Mouse (Mus musculus): ENCODE results near the gene Fbxo27. TPM values are rescaled to one million over a fixed set of nuclear protein-coding genes. Genes with fewer than 3 reads are reported as not detected.
A peak's percentile ranks its signal among the peaks of the same experiment; 100 is the strongest.
"Not testable (repeated sequence)": the region's sequence is repeated elsewhere in the genome, so short reads cannot be mapped to it uniquely, and the experiment has no call there.

Gene Fbxo27
- polyA plus RNA-seq, 1 experiment: 1.7 TPM

DNA sequence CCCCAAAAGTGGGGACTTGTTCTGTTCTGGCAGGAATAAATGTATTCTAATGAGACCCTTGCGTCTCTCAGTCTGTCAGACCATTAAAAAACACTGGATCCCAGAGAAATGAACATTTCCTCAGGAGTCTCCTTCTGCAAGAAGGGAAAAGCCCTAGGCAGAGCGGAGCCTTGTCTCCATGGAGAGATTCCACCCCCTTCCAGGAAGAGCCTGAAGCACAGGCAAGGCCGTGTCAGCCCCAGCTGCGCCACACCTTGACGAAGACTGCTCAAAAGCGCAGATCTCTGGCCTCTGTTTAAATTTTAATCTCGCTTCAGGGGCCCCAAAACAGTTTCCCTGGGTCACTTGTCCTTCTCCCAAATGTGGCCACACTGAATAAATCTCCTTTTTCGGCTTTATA lies 15.0 kb upstream of the Fbxo27 start:
- TF ChIP-seq CTCF (IDR thresholded peaks at IDR 0.05; ENCODE audit: extremely low read depth, insufficient read length, insufficient replicate concordance, low read depth, low read length): no peak
- no peak for TF ChIP-seq POLR2A (IDR thresholded peaks at IDR 0.05; ENCODE audit: low read depth, low read length)
- Histone ChIP-seq H3K4me3 (ENCODE audit: low read depth, low read length) (no peak overlapping the region), H3K27ac (ENCODE audit: insufficient read depth, low read depth, low read length) (no peak overlapping the region), H3K27me3 (ENCODE audit: control insufficient read depth, insufficient read depth, low read length) (no peaks in the 10 kb centered on the region), H3K4me1 (ENCODE audit: control insufficient read depth, insufficient read depth, insufficient read length, low read length) (no peaks in the 10 kb centered on the region), H3K36me3 (ENCODE audit: control insufficient read depth, insufficient read depth, low read length) (no peaks in the 10 kb centered on the region)
- 85% methylated on average over 8 of the region's 8 CpGs for WGBS

DNA sequence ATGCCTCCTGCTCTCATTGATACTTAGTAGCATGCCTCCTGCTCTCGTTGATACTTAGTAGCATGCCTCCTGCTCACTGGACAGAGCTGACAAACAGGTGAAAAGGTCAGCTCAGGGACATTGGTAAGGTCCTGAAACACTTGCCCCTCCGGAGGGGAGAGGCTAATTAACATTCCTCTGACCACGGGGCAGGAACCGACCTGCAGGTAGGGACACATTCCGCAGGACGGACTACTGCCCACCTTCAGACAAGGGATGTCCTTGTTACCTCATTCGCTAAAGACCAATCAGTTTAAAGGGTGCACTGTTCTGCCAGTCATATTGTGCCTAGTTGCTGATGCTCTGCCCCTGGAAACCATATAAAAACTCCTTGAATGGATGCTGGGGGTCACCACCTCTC lies 1.6 kb upstream of the Fbxo27 start:
- peaks cover 9% of the 10 kb centered on the region; the same call in 1 of the 2 replicates for H3K27me3 ChIP-seq (ENCODE audit: control insufficient read depth, insufficient read depth, low read length)
- no peak overlapping the region for H3K4me3 ChIP-seq (ENCODE audit: low read depth, low read length)
- no peak overlapping the region for H3K27ac ChIP-seq (ENCODE audit: insufficient read depth, low read depth, low read length)
- TF ChIP-seq CTCF (IDR thresholded peaks at IDR 0.05; ENCODE audit: extremely low read depth, insufficient read length, insufficient replicate concordance, low read depth, low read length) (no peak), POLR2A (IDR thresholded peaks at IDR 0.05; ENCODE audit: low read depth, low read length) (no peak)
- peaks cover 4% of the 10 kb centered on the region for H3K4me1 ChIP-seq (ENCODE audit: control insufficient read depth, insufficient read depth, insufficient read length, low read length)
- H3K36me3 ChIP-seq (ENCODE audit: control insufficient read depth, insufficient read depth, low read length): no peaks in the 10 kb centered on the region
- 50% methylated on average over 7 of the region's 7 CpGs for WGBS

DNA sequence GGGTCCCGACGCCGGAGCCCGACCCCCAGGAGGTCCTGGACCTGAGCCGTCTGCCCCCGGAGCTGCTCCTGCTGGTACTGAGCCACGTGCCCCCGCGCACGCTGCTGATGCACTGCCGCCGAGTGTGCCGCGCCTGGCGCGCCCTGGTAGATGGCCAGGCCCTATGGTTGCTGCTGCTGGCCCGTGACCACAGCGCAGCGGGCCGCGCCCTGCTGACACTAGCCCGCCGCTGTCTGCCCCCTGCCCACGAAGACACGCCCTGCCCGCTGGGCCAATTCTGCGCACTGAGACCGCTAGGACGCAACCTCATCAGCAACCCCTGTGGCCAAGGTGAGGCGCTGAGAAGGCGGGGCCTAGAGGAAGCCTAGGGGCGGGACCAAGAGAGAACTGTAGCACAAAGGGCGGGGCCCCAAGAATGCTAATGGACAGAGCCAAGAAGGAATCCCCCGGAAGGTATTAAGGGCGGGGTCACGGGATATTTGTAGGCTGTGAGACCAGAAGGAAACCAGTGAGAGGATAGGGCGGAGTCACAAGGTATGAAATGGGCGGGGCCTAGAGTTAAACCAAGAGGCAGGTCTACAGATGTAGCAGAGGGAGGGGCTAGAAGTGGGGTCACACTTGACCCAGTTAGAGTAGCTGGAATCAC lies 795 bp downstream of the Fbxo27 start:
- Histone ChIP-seq H3K4me3 (ENCODE audit: low read depth, low read length) (peak overlapping the region; percentile 62), H3K27ac (ENCODE audit: insufficient read depth, low read depth, low read length) (no peak overlapping the region), H3K4me1 (ENCODE audit: control insufficient read depth, insufficient read depth, insufficient read length, low read length) (peaks cover 4% of the 10 kb centered on the region), H3K36me3 (ENCODE audit: control insufficient read depth, insufficient read depth, low read length) (no peaks in the 10 kb centered on the region), H3K27me3 (ENCODE audit: control insufficient read depth, insufficient read depth, low read length) (peaks cover 9% of the 10 kb centered on the region; the same call in 1 of the 2 replicates)
- TF ChIP-seq CTCF (IDR thresholded peaks at IDR 0.05; ENCODE audit: extremely low read depth, insufficient read length, insufficient replicate concordance, low read depth, low read length) (no peak), POLR2A (IDR thresholded peaks at IDR 0.05; ENCODE audit: low read depth, low read length) (no peak)
- 4% methylated on average over 38 of the region's 38 CpGs for WGBS

DNA sequence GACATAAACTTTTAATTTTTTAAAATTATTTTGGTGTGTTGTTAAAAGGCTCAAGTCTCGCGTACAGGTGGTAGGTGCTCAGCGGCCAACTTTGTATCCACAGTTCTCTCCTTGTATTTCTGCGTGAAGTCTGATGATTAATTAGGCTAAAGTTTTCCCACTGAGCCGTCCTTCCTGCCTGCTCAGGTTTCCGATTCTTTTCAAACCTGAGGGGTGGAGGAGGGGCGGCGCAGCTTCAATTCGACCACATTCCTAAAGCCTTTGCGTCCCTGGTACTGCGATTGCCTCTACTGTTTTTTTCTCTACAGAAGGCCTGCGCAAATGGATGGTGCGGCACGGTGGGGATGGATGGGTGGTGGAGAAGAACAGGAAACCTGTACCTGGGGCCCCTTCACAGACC lies 1.8 kb downstream of the Fbxo27 start:
- Histone ChIP-seq H3K4me3 (ENCODE audit: low read depth, low read length) (no peak overlapping the region), H3K4me1 (ENCODE audit: control insufficient read depth, insufficient read depth, insufficient read length, low read length) (peaks cover 4% of the 10 kb centered on the region), H3K36me3 (ENCODE audit: control insufficient read depth, insufficient read depth, low read length) (no peaks in the 10 kb centered on the region), H3K27ac (ENCODE audit: insufficient read depth, low read depth, low read length) (no peak overlapping the region), H3K27me3 (ENCODE audit: control insufficient read depth, insufficient read depth, low read length) (peaks cover 9% of the 10 kb centered on the region; the same call in 1 of the 2 replicates)
- WGBS: 19% methylated on average over 14 of the region's 14 CpGs
- TF ChIP-seq POLR2A (IDR thresholded peaks at IDR 0.05; ENCODE audit: low read depth, low read length): no peak
- TF ChIP-seq CTCF (IDR thresholded peaks at IDR 0.05; ENCODE audit: extremely low read depth, insufficient read length, insufficient replicate concordance, low read depth, low read length): no peak

DNA sequence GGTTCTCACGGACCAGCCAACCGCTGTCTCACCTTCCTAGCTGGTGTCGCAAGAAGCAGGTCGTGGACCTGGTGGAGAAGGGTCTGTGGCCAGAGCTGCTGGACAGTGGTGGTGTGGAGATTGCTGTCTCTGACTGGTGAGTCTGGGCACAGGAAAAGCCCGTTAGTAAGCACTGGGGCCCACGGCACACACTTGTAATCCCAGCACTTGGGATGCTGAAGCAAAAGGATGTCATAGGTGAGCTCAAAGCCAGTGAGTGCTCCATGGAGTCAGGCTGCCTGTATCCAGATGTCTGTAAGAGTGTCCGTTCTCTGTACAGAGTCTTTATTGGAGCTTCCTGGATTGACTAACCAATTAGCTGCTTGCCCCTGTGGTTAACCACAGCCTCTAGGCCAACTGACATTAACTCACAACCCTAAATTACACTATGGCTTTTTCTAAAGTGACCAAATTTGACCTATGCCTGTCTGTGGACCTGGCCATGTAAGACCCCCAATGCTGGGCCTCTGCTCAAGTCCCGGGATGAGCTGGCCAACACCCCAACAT lies 2.4 kb downstream of the Fbxo27 start:
- Histone ChIP-seq H3K36me3 (ENCODE audit: control insufficient read depth, insufficient read depth, low read length) (no peaks in the 10 kb centered on the region), H3K4me1 (ENCODE audit: control insufficient read depth, insufficient read depth, insufficient read length, low read length) (peaks cover 4% of the 10 kb centered on the region), H3K27ac (ENCODE audit: insufficient read depth, low read depth, low read length) (no peak overlapping the region), H3K4me3 (ENCODE audit: low read depth, low read length) (peak overlapping the region; percentile 19; the same call in 1 of the 2 replicates), H3K27me3 (ENCODE audit: control insufficient read depth, insufficient read depth, low read length) (peaks cover 9% of the 10 kb centered on the region; the same call in 1 of the 2 replicates)
- no peak for TF ChIP-seq CTCF (IDR thresholded peaks at IDR 0.05; ENCODE audit: extremely low read depth, insufficient read length, insufficient replicate concordance, low read depth, low read length)
- 49% methylated on average over 8 of the region's 8 CpGs for WGBS

DNA sequence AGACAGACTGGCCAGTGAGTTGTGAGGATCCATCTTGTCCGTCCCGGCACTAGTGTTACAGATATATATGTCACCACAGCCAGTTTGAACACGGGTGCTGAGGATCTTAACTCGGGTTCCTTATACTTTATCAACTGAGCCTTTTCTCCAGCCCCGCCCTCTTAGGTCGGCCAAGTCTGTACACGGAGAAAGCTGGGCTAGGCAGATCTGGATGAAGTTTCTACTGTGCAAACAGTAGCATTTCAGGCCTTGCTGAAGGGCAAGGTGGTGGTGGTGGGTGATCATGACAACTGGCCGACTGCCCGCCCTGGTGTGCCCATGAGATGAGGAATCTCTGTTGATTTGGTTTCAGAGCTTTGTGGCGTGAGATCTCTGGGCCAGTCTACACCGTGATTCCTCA lies 4.6 kb downstream of the Fbxo27 start:
- no peak for TF ChIP-seq POLR2A (IDR thresholded peaks at IDR 0.05; ENCODE audit: low read depth, low read length)
- TF ChIP-seq CTCF (IDR thresholded peaks at IDR 0.05; ENCODE audit: extremely low read depth, insufficient read length, insufficient replicate concordance, low read depth, low read length): no peak
- Histone ChIP-seq H3K36me3 (ENCODE audit: control insufficient read depth, insufficient read depth, low read length) (no peaks in the 10 kb centered on the region), H3K4me3 (ENCODE audit: low read depth, low read length) (no peak overlapping the region), H3K27me3 (ENCODE audit: control insufficient read depth, insufficient read depth, low read length) (peaks cover 9% of the 10 kb centered on the region; the same call in 1 of the 2 replicates), H3K27ac (ENCODE audit: insufficient read depth, low read depth, low read length) (no peak overlapping the region), H3K4me1 (ENCODE audit: control insufficient read depth, insufficient read depth, insufficient read length, low read length) (peaks cover 4% of the 10 kb centered on the region)
- 63% methylated on average over 11 of the region's 11 CpGs for WGBS

DNA sequence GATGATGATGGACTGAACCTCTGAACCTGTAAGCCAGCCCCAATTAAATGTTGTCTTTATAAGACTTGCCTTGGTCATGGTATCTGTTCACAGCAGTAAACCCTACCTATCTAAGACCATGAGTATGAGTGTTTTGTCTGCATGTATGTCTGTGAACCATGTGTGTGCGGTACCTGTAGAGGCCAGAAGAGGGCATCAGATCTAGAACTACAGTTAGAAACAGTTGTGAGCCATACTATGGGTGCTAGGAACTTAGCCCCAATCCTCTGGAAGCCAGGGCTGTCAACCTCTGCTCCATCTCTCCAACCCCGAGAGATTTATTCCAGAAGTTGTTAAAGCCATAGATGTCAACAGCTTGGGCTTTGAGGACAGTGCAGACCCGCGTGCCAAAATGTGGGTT lies 7.6 kb downstream of the Fbxo27 start:
- TF ChIP-seq CTCF (IDR thresholded peaks at IDR 0.05; ENCODE audit: extremely low read depth, insufficient read length, insufficient replicate concordance, low read depth, low read length) (no peak), POLR2A (IDR thresholded peaks at IDR 0.05; ENCODE audit: low read depth, low read length) (no peak)
- Histone ChIP-seq H3K4me3 (ENCODE audit: low read depth, low read length) (no peak overlapping the region), H3K27ac (ENCODE audit: insufficient read depth, low read depth, low read length) (no peak overlapping the region), H3K4me1 (ENCODE audit: control insufficient read depth, insufficient read depth, insufficient read length, low read length) (no peaks in the 10 kb centered on the region), H3K36me3 (ENCODE audit: control insufficient read depth, insufficient read depth, low read length) (no peaks in the 10 kb centered on the region), H3K27me3 (ENCODE audit: control insufficient read depth, insufficient read depth, low read length) (no peaks in the 10 kb centered on the region)
- 94% methylated on average over 4 of the region's 4 CpGs for WGBS

DNA sequence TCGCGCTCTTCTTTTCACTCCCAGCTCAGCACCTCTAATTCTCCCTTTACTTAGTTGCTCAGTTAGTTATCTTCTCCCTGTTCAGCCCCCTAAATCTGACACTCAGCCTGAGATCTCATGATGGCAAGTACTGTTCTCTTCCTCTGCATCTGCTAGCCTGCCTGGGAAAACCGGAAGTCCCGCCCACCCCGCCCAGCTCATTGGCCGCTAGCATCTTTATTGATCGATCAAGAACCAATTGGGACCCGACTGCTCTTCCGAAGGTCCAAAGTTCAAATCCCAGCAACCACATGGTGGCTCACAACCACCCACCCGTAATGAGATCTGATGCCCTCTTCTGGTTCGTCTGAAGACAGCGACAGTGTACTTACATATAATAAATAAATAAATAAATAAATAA lies 8.7 kb downstream of the Fbxo27 start:
- H3K36me3 ChIP-seq (ENCODE audit: control insufficient read depth, insufficient read depth, low read length); H3K27ac ChIP-seq (ENCODE audit: insufficient read depth, low read depth, low read length); H3K27me3 ChIP-seq (ENCODE audit: control insufficient read depth, insufficient read depth, low read length); H3K4me1 ChIP-seq (ENCODE audit: control insufficient read depth, insufficient read depth, insufficient read length, low read length); H3K4me3 ChIP-seq (ENCODE audit: low read depth, low read length): not testable (repeated sequence)
- WGBS: 95% methylated on average over 12 of the region's 12 CpGs
